In the genomic region with DNA sequence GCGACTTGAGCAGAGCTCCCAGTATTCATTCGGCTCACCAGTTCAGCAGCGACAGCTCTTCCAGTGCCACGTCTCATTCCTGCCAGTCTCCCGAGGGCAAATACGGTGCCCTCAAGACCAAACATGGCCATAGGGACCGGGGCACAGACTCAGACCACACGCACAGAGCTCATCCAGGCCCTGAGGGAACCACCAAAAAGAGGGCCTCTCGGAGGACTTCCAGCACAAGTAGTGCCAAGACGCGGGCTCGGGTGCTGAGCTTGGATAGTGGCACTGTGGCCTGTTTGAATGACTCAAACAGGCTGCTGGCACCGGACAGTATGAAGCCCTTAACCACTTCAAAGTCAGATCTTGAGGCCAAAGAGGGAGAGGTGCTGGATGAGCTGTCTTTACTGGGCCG, we compare ENCODE assay signal across 19 mouse cellular contexts.
"Had no signal": no experiment of that assay in that cellular context is flagged by ENCODE, and none has a peak within 500 bp of the region (broad histone marks: within the 10 kb centered on the region; RNA-seq: fewer than 3 reads in every experiment).

No protein-coding gene starts in this region.

- ATAC-seq: midbrain, embryonic 13.5 days; midbrain, embryonic 16.5 days had no signal

- H3K9me3 ChIP-seq: megakaryocyte, embryonic 14.5 days; midbrain, embryonic 13.5 days; neural tube, embryonic 13.5 days; neural tube, embryonic 15.5 days had no signal

- H3K4me1 ChIP-seq: midbrain, embryonic 13.5 days; neural tube, embryonic 13.5 days; neural tube, embryonic 15.5 days had no signal

- DNase-seq: lung, adult 18-20 months; lung, embryonic 14.5 days; lung, postnatal 10 days; retina, postnatal 1 day; right cerebral cortex, adult 18-20 months; right cerebral cortex, postnatal 25 days; right cerebral cortex, postnatal 4 days; spleen, adult 18-20 months; thymus, adult 18-20 months; thymus, postnatal 14 days; thymus, postnatal 36 days had no signal

- H3K9ac ChIP-seq: lung, embryonic 14.5 days; midbrain, embryonic 13.5 days; neural tube, embryonic 13.5 days; neural tube, embryonic 15.5 days had no signal

- H3K27me3 ChIP-seq: megakaryocyte, embryonic 14.5 days; midbrain, embryonic 13.5 days; neural tube, embryonic 13.5 days; neural tube, embryonic 15.5 days had no signal

- H3K4me3 ChIP-seq: megakaryocyte, embryonic 14.5 days; midbrain, embryonic 13.5 days; myocyte; neural tube, embryonic 13.5 days; neural tube, embryonic 15.5 days had no signal

- H3K4me2 ChIP-seq: lung, embryonic 14.5 days; midbrain, embryonic 11.5 days; midbrain, embryonic 13.5 days; neural tube, embryonic 13.5 days; neural tube, embryonic 15.5 days had no signal

- H3K27ac ChIP-seq: macrophage; midbrain, embryonic 13.5 days; neural tube, embryonic 13.5 days; neural tube, embryonic 15.5 days had no signal
